Mouse (Mus musculus) hematopoietic stem cell, adult 5-6 weeks (primary cell): ENCODE measurements around the gene Cops7a. TPM values are rescaled to one million over a fixed set of nuclear protein-coding genes. Genes with fewer than 3 reads are reported as not detected.

Experiments
- ATAC-seq, 2 experiments: fragments of 125-278 bp in 1 of 2; replicated peaks in 1 of 2; 2 replicates each; pipeline ENCODE4 v1.8.0; 2016 to 2017; ENCODE audit warnings: inconsistent platforms in 2 of 2, mild to moderate bottlenecking in 2 of 2, moderate number of reproducible peaks in 2 of 2, low read depth in 1 of 2, moderate TSS enrichment in 1 of 2; ENCODE audit not compliant: low FRiP score in 2 of 2, poor library complexity in 2 of 2, severe bottlenecking in 2 of 2, insufficient read depth in 1 of 2, low TSS enrichment in 1 of 2
- total RNA-seq: library from RNA; stranded (forward); fragments of 172-1452, 232-1000 nt; gene quantifications from 2 replicates; pipeline ENCODE4 v1.2.3, GENCODE M21; 2017

Cops7a gene
- total RNA-seq, 1 experiment from 2014 or later = 51.1 TPM

- no peak for ATAC-seq
These were observed 1.3 kb upstream of the Cops7a start for GRCm38 (mm10) chr6:124966466-124967118.

GRCm38 (mm10) chr6:124965747-124966146 is 409 bp upstream of the Cops7a start:
- no peak for ATAC-seq

- peak; percentile 18 to 23; a peak in 1 of 4 replicates for ATAC-seq
These were observed 700 bp downstream of the Cops7a start for GRCm38 (mm10) chr6:124964638-124965037.

- ATAC-seq = no peak
These were observed 4.3 kb downstream of the Cops7a start for GRCm38 (mm10) chr6:124961021-124961420.

GRCm38 (mm10) chr6:124959960-124960359 is 5.4 kb downstream of the Cops7a start:
- ATAC-seq = 0 out of 4 replicates have a peak, but pooled peaks of 1 of the 2 experiments have one; percentile 2

- ATAC-seq = no peak
These were observed 7.2 kb downstream of the Cops7a start for GRCm38 (mm10) chr6:124958127-124958526.

GRCm38 (mm10) chr6:124955212-124955611 is 10.1 kb downstream of the Cops7a start:
- no peak for ATAC-seq

- ATAC-seq = no peak
These were observed 11.2 kb downstream of the Cops7a start for GRCm38 (mm10) chr6:124953991-124954715.

GRCm38 (mm10) chr6:124943526-124943925 is 21.8 kb downstream of the Cops7a start:
- ATAC-seq = no peak

GRCm38 (mm10) chr6:124941679-124942078 is 23.7 kb downstream of the Cops7a start:
- no peak for ATAC-seq

- no peak for ATAC-seq
These were observed 26.8 kb downstream of the Cops7a start for GRCm38 (mm10) chr6:124938554-124938953.

- ATAC-seq = no peak
These were observed 27.8 kb downstream of the Cops7a start for GRCm38 (mm10) chr6:124937493-124937892.

- ATAC-seq = no peak
These were observed 28.7 kb downstream of the Cops7a start for GRCm38 (mm10) chr6:124936681-124937080.

- no peak for ATAC-seq
These were observed 30.7 kb downstream of the Cops7a start for GRCm38 (mm10) chr6:124934670-124935069.

- ATAC-seq = no peak
These were observed 32.2 kb downstream of the Cops7a start for GRCm38 (mm10) chr6:124933127-124933526.

- ATAC-seq = no peak
These were observed 33.0 kb downstream of the Cops7a start for GRCm38 (mm10) chr6:124932314-124932695.

- ATAC-seq = 0 out of 4 replicates have a peak, but pooled peaks of 1 of the 2 experiments have one; percentile 15
These were observed 33.6 kb downstream of the Cops7a start for GRCm38 (mm10) chr6:124931525-124932313.
